Mouse (Mus musculus) liver, embryonic 14.5 days (tissue): ENCODE results near the gene 2310039H08Rik.

Source experiments
- CTCF ChIP-seq: IDR thresholded peaks from 2 replicates; pipeline ENCODE4 v1.5.1; 2016; ENCODE audit warnings: antibody characterized with exemption, low read depth, control low read depth
- EP300 ChIP-seq: IDR thresholded peaks from 2 replicates; pipeline ENCODE4 v1.6.1; 2016; ENCODE audit warnings: antibody characterized with exemption, low read depth

- TF ChIP-seq CTCF (no peak), EP300 (no peak)
These were observed 25.0 kb downstream of the 2310039H08Rik start for GRCm38 (mm10) chr17:46797386-46797785.
